Mouse (Mus musculus): ENCODE data around the gene Ces1a.

Gene Ces1a

GRCm38 (mm10) chr8:93048092-93048491 is at the start of gene Ces1a:
Ces1a (minus strand) TSS chr8:93048192.
- no peaks in the 10 kb centered on the region for H3K36me3 ChIP-seq (ENCODE audit: insufficient read depth, low read length)
- H3K9me3 ChIP-seq (ENCODE audit: low read length) = no peaks in the 10 kb centered on the region
- H3K27me3 ChIP-seq (ENCODE audit: insufficient read depth, low read length) = no peaks in the 10 kb centered on the region
- TF ChIP-seq CTCF (conservative IDR thresholded peaks at IDR 0.05; ENCODE audit: low read length) (no peak), POU5F1 (IDR thresholded peaks at IDR 0.05; ENCODE audit: borderline replicate concordance, low read length) (no peak), NANOG (IDR thresholded peaks at IDR 0.05; ENCODE audit: borderline replicate concordance, low read length) (no peak)
- H3K4me1 ChIP-seq (replicated peaks; ENCODE audit: low read depth, low read length) = 0 out of 2 replicates have a peak, but pooled peaks cover 5% of the 10 kb centered on the region
- no peak within 1 kb of the TSS for H3K4me3 ChIP-seq (replicated peaks; ENCODE audit: low read length)

GRCm38 (mm10) chr8:93095376-93095775 is 47.4 kb upstream of the Ces1a start:
- Histone ChIP-seq H3K4me3 (replicated peaks; ENCODE audit: low read length) (no peak overlapping the region), H3K9me3 (ENCODE audit: low read length) (no peaks in the 10 kb centered on the region), H3K4me1 (replicated peaks; ENCODE audit: low read depth, low read length) (peaks cover 17% of the 10 kb centered on the region), H3K27me3 (ENCODE audit: insufficient read depth, low read length) (no peaks in the 10 kb centered on the region), H3K36me3 (ENCODE audit: insufficient read depth, low read length) (no peaks in the 10 kb centered on the region)
- TF ChIP-seq POU5F1 (IDR thresholded peaks at IDR 0.05; ENCODE audit: borderline replicate concordance, low read length) (no peak), CTCF (conservative IDR thresholded peaks at IDR 0.05; ENCODE audit: low read length) (peak; percentile 26; the same call in 1 of the 2 replicates)

- peaks cover 5% of the 10 kb centered on the region; the same call in 1 of the 2 replicates for H3K9me3 ChIP-seq (ENCODE audit: low read length)
- H3K27me3 ChIP-seq (ENCODE audit: insufficient read depth, low read length) = no peaks in the 10 kb centered on the region; the same call in 1 of the 2 replicates
- TF ChIP-seq POU5F1 (IDR thresholded peaks at IDR 0.05; ENCODE audit: borderline replicate concordance, low read length) (no peak), CTCF (conservative IDR thresholded peaks at IDR 0.05; ENCODE audit: low read length) (no peak), NANOG (IDR thresholded peaks at IDR 0.05; ENCODE audit: borderline replicate concordance, low read length) (peak; percentile 85)
- no peak overlapping the region for H3K4me3 ChIP-seq (replicated peaks; ENCODE audit: low read length)
- H3K36me3 ChIP-seq (ENCODE audit: insufficient read depth, low read length) = no peaks in the 10 kb centered on the region
- H3K4me1 ChIP-seq (replicated peaks; ENCODE audit: low read depth, low read length) = peaks cover 22% of the 10 kb centered on the region
Observed at GRCm38 (mm10) chr8:93091324-93091723, 43.3 kb upstream of the Ces1a start.

GRCm38 (mm10) chr8:93088686-93089122 is 40.7 kb upstream of the Ces1a start:
- peaks cover 5% of the 10 kb centered on the region; the same call in 1 of the 2 replicates for H3K9me3 ChIP-seq (ENCODE audit: low read length)
- no peaks in the 10 kb centered on the region; the same call in 1 of the 2 replicates for H3K27me3 ChIP-seq (ENCODE audit: insufficient read depth, low read length)
- H3K4me3 ChIP-seq (replicated peaks; ENCODE audit: low read length) = no peak overlapping the region
- H3K4me1 ChIP-seq (replicated peaks; ENCODE audit: low read depth, low read length) = peaks cover 22% of the 10 kb centered on the region
- TF ChIP-seq POU5F1 (IDR thresholded peaks at IDR 0.05; ENCODE audit: borderline replicate concordance, low read length) = no peak
- TF ChIP-seq NANOG (IDR thresholded peaks at IDR 0.05; ENCODE audit: borderline replicate concordance, low read length) = no peak
- TF ChIP-seq CTCF (conservative IDR thresholded peaks at IDR 0.05; ENCODE audit: low read length) = no peak
- H3K36me3 ChIP-seq (ENCODE audit: insufficient read depth, low read length) = no peaks in the 10 kb centered on the region

GRCm38 (mm10) chr8:93088193-93088592 is 40.2 kb upstream of the Ces1a start:
- Histone ChIP-seq H3K36me3 (ENCODE audit: insufficient read depth, low read length) (no peaks in the 10 kb centered on the region), H3K27me3 (ENCODE audit: insufficient read depth, low read length) (no peaks in the 10 kb centered on the region; the same call in 1 of the 2 replicates), H3K9me3 (ENCODE audit: low read length) (peaks cover 5% of the 10 kb centered on the region; the same call in 1 of the 2 replicates), H3K4me1 (replicated peaks; ENCODE audit: low read depth, low read length) (peaks cover 22% of the 10 kb centered on the region), H3K4me3 (replicated peaks; ENCODE audit: low read length) (no peak overlapping the region)
- TF ChIP-seq NANOG (IDR thresholded peaks at IDR 0.05; ENCODE audit: borderline replicate concordance, low read length) (no peak), POU5F1 (IDR thresholded peaks at IDR 0.05; ENCODE audit: borderline replicate concordance, low read length) (no peak), CTCF (conservative IDR thresholded peaks at IDR 0.05; ENCODE audit: low read length) (no peak)

GRCm38 (mm10) chr8:93079887-93080286 is 31.9 kb upstream of the Ces1a start, which contains the start of gene Ces1b:
Ces1b (minus strand) TSS chr8:93080017.
- Histone ChIP-seq H3K4me3 (replicated peaks; ENCODE audit: low read length) (no peak within 1 kb of the TSS), H3K4me1 (replicated peaks; ENCODE audit: low read depth, low read length) (0 out of 2 replicates have a peak, but pooled peaks cover 3% of the 10 kb centered on the region), H3K9me3 (ENCODE audit: low read length) (no peaks in the 10 kb centered on the region), H3K27me3 (ENCODE audit: insufficient read depth, low read length) (no peaks in the 10 kb centered on the region), H3K36me3 (ENCODE audit: insufficient read depth, low read length) (no peaks in the 10 kb centered on the region)
- TF ChIP-seq CTCF (conservative IDR thresholded peaks at IDR 0.05; ENCODE audit: low read length) = no peak

- Histone ChIP-seq H3K27me3 (ENCODE audit: insufficient read depth, low read length) (no peaks in the 10 kb centered on the region), H3K4me3 (replicated peaks; ENCODE audit: low read length) (no peak overlapping the region), H3K4me1 (replicated peaks; ENCODE audit: low read depth, low read length) (0 out of 2 replicates have a peak, but pooled peaks cover 3% of the 10 kb centered on the region), H3K36me3 (ENCODE audit: insufficient read depth, low read length) (no peaks in the 10 kb centered on the region), H3K9me3 (ENCODE audit: low read length) (no peaks in the 10 kb centered on the region)
- TF ChIP-seq POU5F1 (IDR thresholded peaks at IDR 0.05; ENCODE audit: borderline replicate concordance, low read length) (no peak), CTCF (conservative IDR thresholded peaks at IDR 0.05; ENCODE audit: low read length) (no peak), NANOG (IDR thresholded peaks at IDR 0.05; ENCODE audit: borderline replicate concordance, low read length) (no peak)
Observed at GRCm38 (mm10) chr8:93075251-93075650, 27.3 kb upstream of the Ces1a start.

- Histone ChIP-seq H3K4me1 (replicated peaks; ENCODE audit: low read depth, low read length) (peaks cover 15% of the 10 kb centered on the region), H3K9me3 (ENCODE audit: low read length) (no peaks in the 10 kb centered on the region), H3K4me3 (replicated peaks; ENCODE audit: low read length) (no peak overlapping the region), H3K36me3 (ENCODE audit: insufficient read depth, low read length) (no peaks in the 10 kb centered on the region), H3K27me3 (ENCODE audit: insufficient read depth, low read length) (no peaks in the 10 kb centered on the region)
- TF ChIP-seq NANOG (IDR thresholded peaks at IDR 0.05; ENCODE audit: borderline replicate concordance, low read length) (peak; percentile 86; the same call in 1 of the 2 replicates), CTCF (conservative IDR thresholded peaks at IDR 0.05; ENCODE audit: low read length) (no peak)
Observed at GRCm38 (mm10) chr8:93063416-93064117, 15.6 kb upstream of the Ces1a start.
